Mouse (Mus musculus): ENCODE measurements around the gene Anxa3. TPM values are rescaled to one million over a fixed set of nuclear protein-coding genes. Genes with fewer than 3 reads are reported as not detected.

The Anxa3 gene
- total RNA-seq, 2 experiments from 2014 or later, result 11.9 to 22.3 TPM

GRCm38 (mm10) chr5:96799165-96799564 is 6.0 kb downstream of the Anxa3 start:
- no peak for TF ChIP-seq CTCF (IDR thresholded peaks at IDR 0.05)
- DNase-seq, result no peak
- H3K27ac ChIP-seq, result no peak overlapping the region
- H3K4me3 ChIP-seq, result no peak overlapping the region
- intact Hi-C loops (cut with DNase I), result no loop called here

- H3K27ac ChIP-seq, result no peak overlapping the region
- intact Hi-C loops (cut with DNase I), result no loop called here
- DNase-seq, result no peak
- H3K4me3 ChIP-seq, result no peak overlapping the region
- no peak for TF ChIP-seq CTCF (IDR thresholded peaks at IDR 0.05)
Observed at GRCm38 (mm10) chr5:96799969-96800368, 6.8 kb downstream of the Anxa3 start.

- peak; percentile 56 for DNase-seq
- no peak for TF ChIP-seq CTCF (IDR thresholded peaks at IDR 0.05)
- Histone ChIP-seq H3K4me3 (peak overlapping the region; percentile 35), H3K27ac (peak overlapping the region; percentile 70)
- intact Hi-C loops (cut with DNase I), result no loop called here
Observed at GRCm38 (mm10) chr5:96802185-96802584, 9.0 kb downstream of the Anxa3 start.

- Histone ChIP-seq H3K27ac (peak overlapping the region; percentile 70), H3K4me3 (peak overlapping the region; percentile 15)
- peak; percentile 84 for DNase-seq
- TF ChIP-seq CTCF (IDR thresholded peaks at IDR 0.05), result no peak
- intact Hi-C loops (cut with DNase I), result no loop called here
Observed at GRCm38 (mm10) chr5:96803091-96803490, 10.0 kb downstream of the Anxa3 start.

GRCm38 (mm10) chr5:96804304-96804703 is 11.2 kb downstream of the Anxa3 start:
- Histone ChIP-seq H3K4me3 (peak overlapping the region; percentile 26; the same call in 1 of the 2 replicates), H3K27ac (peak overlapping the region; percentile 70)
- DNase-seq, result peak; percentile 30
- no peak for TF ChIP-seq CTCF (IDR thresholded peaks at IDR 0.05)
- intact Hi-C loops (cut with DNase I), result no loop called here

- H3K4me3 ChIP-seq, result peak overlapping the region; percentile 26
- intact Hi-C loops (cut with DNase I), result no loop called here
- TF ChIP-seq CTCF (IDR thresholded peaks at IDR 0.05), result no peak
- peak overlapping the region; percentile 70 for H3K27ac ChIP-seq
- no peak for DNase-seq
Observed at GRCm38 (mm10) chr5:96804813-96805212, 11.7 kb downstream of the Anxa3 start.

GRCm38 (mm10) chr5:96810620-96811019 is 17.5 kb downstream of the Anxa3 start:
- intact Hi-C loops (cut with DNase I), result no loop called here
- no peak for TF ChIP-seq CTCF (IDR thresholded peaks at IDR 0.05)
- no peak for DNase-seq
- Histone ChIP-seq H3K27ac (no peak overlapping the region), H3K4me3 (no peak overlapping the region)

- Histone ChIP-seq H3K4me3 (no peak overlapping the region), H3K27ac (no peak overlapping the region)
- DNase-seq, result no peak
- TF ChIP-seq CTCF (IDR thresholded peaks at IDR 0.05), result no peak
- intact Hi-C loops (cut with DNase I), result no loop called here
Observed at GRCm38 (mm10) chr5:96824769-96825327, 31.7 kb downstream of the Anxa3 start.

- Histone ChIP-seq H3K27ac (0 out of 2 replicates have a peak overlapping the region, but pooled peaks have one; percentile 31), H3K4me3 (no peak overlapping the region)
- intact Hi-C loops (cut with DNase I), result no loop called here
- DNase-seq, result no peak
- TF ChIP-seq CTCF (IDR thresholded peaks at IDR 0.05), result no peak
Observed at GRCm38 (mm10) chr5:96827176-96827575, 34.0 kb downstream of the Anxa3 start.

GRCm38 (mm10) chr5:96834338-96834737 is 41.2 kb downstream of the Anxa3 start:
- H3K4me3 ChIP-seq, result no peak overlapping the region
- TF ChIP-seq CTCF (IDR thresholded peaks at IDR 0.05), result no peak
- DNase-seq, result no peak
- no peak overlapping the region for H3K27ac ChIP-seq
- intact Hi-C loops (cut with DNase I), result no loop called here

- no peak for TF ChIP-seq CTCF (IDR thresholded peaks at IDR 0.05)
Observed at GRCm38 (mm10) chr5:96847986-96848385, 54.8 kb downstream of the Anxa3 start.

GRCm38 (mm10) chr5:96848386-96848785 is 55.2 kb downstream of the Anxa3 start:
- intact Hi-C loops (cut with DNase I), result no loop called here
- no peak for DNase-seq
- H3K4me3 ChIP-seq, result no peak overlapping the region
- TF ChIP-seq CTCF (IDR thresholded peaks at IDR 0.05), result no peak
- H3K27ac ChIP-seq, result no peak overlapping the region

More at GRCm38 (mm10) chr5:96847986-96848385, 54.8 kb downstream of the Anxa3 start:
- H3K4me3 ChIP-seq, result no peak overlapping the region
- H3K27ac ChIP-seq, result no peak overlapping the region
- DNase-seq, result no peak
- intact Hi-C loops (cut with DNase I), result no loop called here

GRCm38 (mm10) chr5:96849232-96849631 is 56.1 kb downstream of the Anxa3 start:
- TF ChIP-seq CTCF (IDR thresholded peaks at IDR 0.05), result no peak
- no peak overlapping the region for H3K4me3 ChIP-seq
- no peak for DNase-seq
- H3K27ac ChIP-seq, result no peak overlapping the region
- intact Hi-C loops (cut with DNase I), result no loop called here

GRCm38 (mm10) chr5:96853451-96853850 is 60.3 kb downstream of the Anxa3 start:
- TF ChIP-seq CTCF (IDR thresholded peaks at IDR 0.05), result no peak
- Histone ChIP-seq H3K4me3 (no peak overlapping the region), H3K27ac (no peak overlapping the region)
- DNase-seq, result no peak
- intact Hi-C loops (cut with DNase I), result no loop called here

Measured in gastrocnemius, adult 2 months (tissue).